In genomic region chr12:70307881-70308280, GRCm38 (mm10) we compare ENCODE assay signal across 30 mouse cellular contexts. TPM values are rescaled to one million over a fixed set of nuclear protein-coding genes. Genes with fewer than 3 reads are reported as not detected.
A peak's percentile ranks its signal among the peaks of the same experiment; 100 is the strongest.
DNase-seq lines count a peak whose midpoint lies in the region; ATAC-seq and TF ChIP-seq lines count a peak whose summit lies in the region.
"Had no signal": no experiment of that assay in that cellular context is flagged by ENCODE, and none has a peak within 500 bp of the region (broad histone marks: within the 10 kb centered on the region; RNA-seq: fewer than 3 reads in every experiment).

No protein-coding gene starts in this region.

- H3K36me3 ChIP-seq in neural tube, embryonic 15.5 days = no peaks in the 10 kb centered on the region
- no peaks in the 10 kb centered on the region for H3K36me3 ChIP-seq in kidney, embryonic 15.5 days
- H3K36me3 ChIP-seq: embryonic facial prominence, embryonic 13.5 days; embryonic facial prominence, embryonic 15.5 days; forebrain, embryonic 10.5 days; forebrain, embryonic 12.5 days; G1E had no signal

- H3K27me3 ChIP-seq in neural tube, embryonic 15.5 days (replicated peaks) = no peaks in the 10 kb centered on the region
- no peaks in the 10 kb centered on the region for H3K27me3 ChIP-seq in kidney, embryonic 15.5 days
- H3K27me3 ChIP-seq: CH12.LX; embryonic facial prominence, embryonic 13.5 days; embryonic facial prominence, embryonic 15.5 days; forebrain, embryonic 12.5 days had no signal

- no peak overlapping the region for H3K9ac ChIP-seq in neural tube, embryonic 15.5 days (replicated peaks)
- no peak overlapping the region for H3K9ac ChIP-seq in kidney, embryonic 15.5 days
- H3K9ac ChIP-seq: embryonic facial prominence, embryonic 13.5 days; embryonic facial prominence, embryonic 15.5 days; forebrain, embryonic 12.5 days had no signal

- no peak for DNase-seq in frontal cortex, postnatal 10 days (ENCODE audit: low spot score in 2 of 2)
- DNase-seq in left cerebral cortex, adult 2 months (ENCODE audit: extremely low spot score in 1 of 2, low spot score in 2 of 2) = peak in 1 of 2 experiments; percentile 16
- DNase-seq in left cerebral cortex, postnatal 4 days = no peak
- DNase-seq in brain, adult 2 months (ENCODE audit: low read depth, low spot score) = peak; percentile 70
- no peak for DNase-seq in kidney, adult 9 months
- DNase-seq: adrenal gland, adult 8-10 months; adrenal gland, postnatal 14 days; adrenal gland, postnatal 36 days; B cell, adult 2 months; cerebellum, adult 11 months; cerebellum, adult 2 months; cerebellum, adult 9-10 months; cerebellum, postnatal 10 days; cerebellum, postnatal 25 days; embryo, embryonic 11 days had no signal

- peaks cover 35% of the 10 kb centered on the region for H3K4me1 ChIP-seq in neural tube, embryonic 15.5 days
- H3K4me1 ChIP-seq in kidney, embryonic 15.5 days = no peaks in the 10 kb centered on the region
- H3K4me1 ChIP-seq: embryonic facial prominence, embryonic 13.5 days; embryonic facial prominence, embryonic 15.5 days; forebrain, embryonic 10.5 days had no signal

- TF ChIP-seq CTCF in left cerebral cortex, adult 2 months (IDR thresholded peaks at IDR 0.05) = no peak

- no peaks in the 10 kb centered on the region for H3K9me3 ChIP-seq in neural tube, embryonic 15.5 days (replicated peaks)
- no peaks in the 10 kb centered on the region for H3K9me3 ChIP-seq in kidney, embryonic 15.5 days (replicated peaks)
- H3K9me3 ChIP-seq: embryonic facial prominence, embryonic 13.5 days; embryonic facial prominence, embryonic 15.5 days; forebrain, embryonic 10.5 days; forebrain, embryonic 12.5 days; G1E had no signal

- peak overlapping the region; percentile 63 for H3K27ac ChIP-seq in left cerebral cortex, adult 2 months
- peak overlapping the region; percentile 6 for H3K27ac ChIP-seq in neural tube, embryonic 15.5 days (replicated peaks)
- H3K27ac ChIP-seq in kidney, embryonic 15.5 days = no peak overlapping the region
- H3K27ac ChIP-seq: embryonic facial prominence, embryonic 13.5 days; embryonic facial prominence, embryonic 15.5 days; forebrain, embryonic 10.5 days; forebrain, embryonic 12.5 days had no signal

- intact Hi-C loops in left cerebral cortex, adult 2 months (cut with DNase I) = loop anchor here (5.0 kb wide), 1 partner anchor 94 kb away; no protein-coding TSS in a partner anchor
- intact Hi-C loops in left cerebral cortex, postnatal 4 days (cut with DNase I) = no loop called here

- WGBS in neural tube, embryonic 15.5 days = 77% methylated on average over 7 of the region's 7 CpGs
- 85% methylated on average over 7 of the region's 7 CpGs for WGBS in kidney, embryonic 15.5 days

- H3K4me2 ChIP-seq in neural tube, embryonic 15.5 days = no peak overlapping the region
- no peak overlapping the region for H3K4me2 ChIP-seq in kidney, embryonic 15.5 days
- H3K4me2 ChIP-seq: embryonic facial prominence, embryonic 13.5 days; embryonic facial prominence, embryonic 15.5 days; forebrain, embryonic 12.5 days had no signal

- H3K4me3 ChIP-seq in left cerebral cortex, adult 2 months = no peak overlapping the region
- H3K4me3 ChIP-seq in neural tube, embryonic 15.5 days (replicated peaks) = no peak overlapping the region
- no peak overlapping the region for H3K4me3 ChIP-seq in kidney, embryonic 15.5 days (replicated peaks)
- H3K4me3 ChIP-seq: embryonic facial prominence, embryonic 13.5 days; embryonic facial prominence, embryonic 15.5 days; erythroblast, embryonic 14.5 days; forebrain, embryonic 10.5 days; forebrain, embryonic 12.5 days had no signal

- peak; percentile 64 for ATAC-seq in frontal cortex, adult (ENCODE audit: low TSS enrichment)
- no peak for ATAC-seq in neural tube, embryonic 15.5 days (ENCODE audit: low FRiP score)
- no peak for ATAC-seq in kidney, embryonic 15.5 days (replicated peaks; ENCODE audit: low FRiP score)
- ATAC-seq: activated CD4-positive, CD25-positive, alpha-beta regulatory T cell, adult 4 months; CD4-positive, CD25-positive, alpha-beta regulatory T cell, adult 4 months; forebrain, embryonic 14.5 days; forebrain, embryonic 16.5 days; Patski had no signal

RNA-seq across cellular contexts. Expression of gene Trim9, which starts 39.5 kb away (rescaled TPM):
- 100 to 1,000 TPM; 386 to 451 TPM for total RNA-seq in left cerebral cortex, adult 2 months (2021)
- total RNA-seq in left cerebral cortex, postnatal 4 days (2021) = 100 to 1,000 TPM; 210 to 227 TPM
- polyA plus RNA-seq in neural tube, embryonic 15.5 days (2015; fragmentation: Nextera tagmentation; extraction: Ambion mirVana) = 90.1 and 101 TPM in 2 replicates
- 2.6 and 2.8 TPM in 2 replicates for polyA plus RNA-seq in kidney, embryonic 15.5 days (2015; fragmentation: Nextera tagmentation; extraction: Ambion mirVana)
- total RNA-seq: CH12.LX had no signal
- polyA plus RNA-seq: activated CD4-positive, CD25-positive, alpha-beta regulatory T cell, adult 4 months; erythroblast, embryonic 14.5 days; G1E; Patski had no signal
